Mouse (Mus musculus) c-Kit-negative CD71-positive TER-119-positive erythroid progenitor cells, embryonic 14.5 days (primary cell): Measurements from ENCODE around the gene Olfm1.

Source experiments
- DNase-seq: peaks from one replicate; pipeline ENCODE4 v3.0.0-alpha.2; 2013; ENCODE audit warnings: low read depth, low spot score

Gene Olfm1

GRCm38 (mm10) chr2:28235129-28235528 is 42.3 kb downstream of the Olfm1 start:
- no peak for DNase-seq

GRCm38 (mm10) chr2:28236447-28236846 is 43.7 kb downstream of the Olfm1 start:
- no peak for DNase-seq

GRCm38 (mm10) chr2:28239616-28240015 is 46.8 kb downstream of the Olfm1 start:
- DNase-seq, result no peak

GRCm38 (mm10) chr2:28240920-28241319 is 48.1 kb downstream of the Olfm1 start:
- DNase-seq, result no peak

DNA sequence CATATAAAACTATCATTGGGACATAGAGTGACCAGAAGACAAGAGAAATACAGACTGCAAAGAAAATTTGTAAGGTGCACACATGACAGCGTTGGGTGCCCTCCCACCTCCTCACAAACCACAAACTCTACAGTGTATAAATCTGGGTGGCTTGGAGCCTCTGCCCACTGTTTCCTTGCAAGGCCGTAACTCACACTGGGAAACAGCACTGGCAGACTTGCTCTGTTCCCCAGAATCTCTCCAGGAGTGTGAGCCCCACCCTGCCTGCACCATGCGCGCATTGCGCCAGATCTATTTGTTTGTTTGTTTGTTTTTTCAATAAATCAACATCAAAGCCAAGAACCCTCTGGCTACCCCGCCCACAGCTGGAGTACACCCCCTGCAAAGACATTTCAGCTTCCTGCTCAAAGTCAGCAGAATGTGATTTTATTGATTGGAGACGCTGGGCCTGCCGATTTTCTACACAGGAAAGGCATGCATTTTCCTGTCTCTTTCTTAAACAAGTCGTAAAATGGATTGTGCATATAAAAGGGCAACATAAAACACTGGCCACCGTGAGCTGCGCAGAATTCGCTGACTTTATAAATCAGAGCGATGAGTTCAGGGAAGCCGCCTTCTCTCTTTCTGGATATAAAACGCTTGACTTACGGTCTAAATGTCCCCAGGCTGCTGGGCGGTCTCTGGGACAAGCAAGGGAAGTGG is 48.9 kb downstream of the Olfm1 start:
- no peak for DNase-seq

GRCm38 (mm10) chr2:28242222-28242543 is 49.4 kb downstream of the Olfm1 start:
- DNase-seq, result no peak

- no peak for DNase-seq
Measured at GRCm38 (mm10) chr2:28244667-28245395, 52.0 kb downstream of the Olfm1 start.

GRCm38 (mm10) chr2:28246110-28246653 is 53.4 kb downstream of the Olfm1 start:
- DNase-seq, result no peak

DNA sequence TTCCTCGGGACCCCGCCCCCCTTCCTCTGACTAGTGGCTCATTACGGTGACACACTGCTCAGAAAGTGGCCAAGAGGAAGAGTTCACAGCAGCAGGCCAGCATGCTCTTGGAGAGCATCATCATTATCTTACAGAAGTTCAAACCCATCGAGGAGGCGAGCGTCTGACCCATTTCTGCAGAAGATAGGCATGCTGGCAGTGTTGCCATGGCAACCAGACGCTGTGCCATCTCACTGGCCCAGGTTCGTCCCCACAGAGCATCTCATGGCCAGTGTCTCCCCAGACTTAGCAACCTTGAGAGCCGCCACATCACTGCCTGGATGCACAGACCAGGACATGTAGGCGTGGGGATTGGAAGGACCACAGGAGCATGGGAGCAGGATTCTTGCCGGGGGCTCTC is 54.3 kb downstream of the Olfm1 start:
- DNase-seq, result no peak

GRCm38 (mm10) chr2:28252554-28252953 is 59.8 kb downstream of the Olfm1 start:
- no peak for DNase-seq

- no peak for DNase-seq
Measured at GRCm38 (mm10) chr2:28256029-28256428, 63.2 kb downstream of the Olfm1 start.

GRCm38 (mm10) chr2:28261438-28261837 is 68.6 kb downstream of the Olfm1 start:
- no peak for DNase-seq

- DNase-seq, result no peak
Measured at GRCm38 (mm10) chr2:28267776-28268275, 75.0 kb downstream of the Olfm1 start.

- no peak for DNase-seq
Measured at GRCm38 (mm10) chr2:28270561-28270960, 77.8 kb downstream of the Olfm1 start.

DNA sequence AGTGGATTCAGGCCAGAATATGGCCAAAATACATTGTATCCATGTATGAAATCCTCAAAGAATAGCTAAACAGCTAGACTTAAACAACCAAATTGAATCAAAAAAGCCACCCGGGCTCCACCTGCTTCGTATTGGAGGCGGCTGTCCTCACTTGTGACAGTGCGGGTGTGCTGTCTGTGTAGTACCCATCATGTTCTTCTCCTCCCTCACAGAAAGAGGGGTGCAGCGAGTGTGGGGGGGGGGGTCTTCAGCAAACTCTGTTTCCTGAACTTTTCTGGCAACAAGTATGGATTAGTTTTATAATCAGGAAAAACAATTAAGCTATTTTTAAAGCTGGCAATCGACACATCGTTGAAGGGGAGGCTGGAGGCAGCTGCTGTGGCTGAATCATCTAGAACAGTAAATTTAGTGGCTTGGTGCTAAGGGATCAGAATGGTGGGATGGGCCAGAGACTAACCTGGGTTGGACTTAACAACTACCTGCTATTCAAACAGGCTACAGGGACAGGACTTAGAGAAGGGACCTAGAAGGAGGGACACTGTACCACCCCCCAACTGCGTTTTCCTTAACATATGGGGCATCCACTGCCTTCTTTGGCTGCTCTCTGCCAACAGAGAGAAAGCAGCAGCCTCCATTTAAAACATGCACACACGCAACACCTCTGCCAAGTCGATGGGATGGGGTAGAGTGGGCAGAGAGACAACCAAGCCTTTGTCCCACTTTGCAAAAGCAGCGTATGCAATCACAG is 79.6 kb downstream of the Olfm1 start:
- DNase-seq, result no peak

GRCm38 (mm10) chr2:28274006-28274405 is 81.2 kb downstream of the Olfm1 start:
- DNase-seq, result no peak

- no peak for DNase-seq
Measured at GRCm38 (mm10) chr2:28275345-28275744, 82.6 kb downstream of the Olfm1 start.

- DNase-seq, result no peak
Measured at GRCm38 (mm10) chr2:28278150-28278549, 85.4 kb downstream of the Olfm1 start.

DNA sequence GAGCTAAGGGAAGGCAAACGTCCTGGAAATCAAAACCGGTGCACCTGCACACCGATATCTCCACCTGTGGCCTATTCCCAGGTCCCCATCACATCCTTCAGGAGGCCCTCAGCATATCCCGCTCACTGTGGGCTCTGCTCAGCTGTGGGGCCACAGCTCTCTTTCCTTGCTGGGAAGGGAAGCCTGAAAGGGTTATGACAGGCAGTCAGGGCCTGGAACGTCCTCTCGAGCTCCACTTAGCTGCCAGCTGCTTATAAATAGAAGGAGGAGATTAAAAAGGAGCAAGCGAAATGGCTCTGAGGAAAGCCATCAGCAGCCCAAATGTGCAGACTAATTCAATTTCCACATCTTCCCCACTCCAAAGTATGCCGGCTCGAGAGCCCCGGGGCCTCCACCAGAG is 86.1 kb downstream of the Olfm1 start:
- DNase-seq, result no peak
